Mouse (Mus musculus): ENCODE data around the gene Mef2a. TPM values are rescaled to one million over a fixed set of nuclear protein-coding genes. Genes with fewer than 3 reads are reported as not detected.

Gene Mef2a
- polyA plus RNA-seq, 1 experiment from 2014 or later: 144 TPM

- no peak overlapping the region for H3K27ac ChIP-seq (replicated peaks in 1 of 2; ENCODE audit: control insufficient read depth in 1 of 2, insufficient read depth in 1 of 2, low read depth in 2 of 2, low read length in 2 of 2)
- H3K4me1 ChIP-seq (ENCODE audit: control insufficient read depth in 2 of 2, insufficient read depth in 2 of 2, low read length in 2 of 2): 0 out of 4 replicates have a peak, but pooled peaks cover 0 to 7% of the 10 kb centered on the region in 2 experiments
- no peaks in the 10 kb centered on the region for H3K27me3 ChIP-seq (ENCODE audit: control insufficient read depth, insufficient read depth, low read length)
- WGBS: 74% methylated on average over 1 of the region's 1 CpGs
- peaks cover 7% of the 10 kb centered on the region; the same call in 1 of the 2 replicates for H3K36me3 ChIP-seq (ENCODE audit: control insufficient read depth, insufficient read depth, low read length)
- no peak overlapping the region for H3K9ac ChIP-seq (ENCODE audit: low read length)
- no peaks in the 10 kb centered on the region for H3K9me3 ChIP-seq (ENCODE audit: control insufficient read depth, low read length)
- H3K4me3 ChIP-seq (ENCODE audit: control insufficient read depth in 1 of 2, insufficient read depth in 1 of 2, low read depth in 1 of 2, low read length in 2 of 2): no peak overlapping the region
- ATAC-seq (ENCODE audit: insufficient number of reproducible peaks, insufficient read depth, low FRiP score, low read depth): no peak
- H3K4me2 ChIP-seq (ENCODE audit: low read length): no peak overlapping the region
Observed at GRCm38 (mm10) chr7:67320359-67320758, 52.3 kb downstream of the Mef2a start.

DNA sequence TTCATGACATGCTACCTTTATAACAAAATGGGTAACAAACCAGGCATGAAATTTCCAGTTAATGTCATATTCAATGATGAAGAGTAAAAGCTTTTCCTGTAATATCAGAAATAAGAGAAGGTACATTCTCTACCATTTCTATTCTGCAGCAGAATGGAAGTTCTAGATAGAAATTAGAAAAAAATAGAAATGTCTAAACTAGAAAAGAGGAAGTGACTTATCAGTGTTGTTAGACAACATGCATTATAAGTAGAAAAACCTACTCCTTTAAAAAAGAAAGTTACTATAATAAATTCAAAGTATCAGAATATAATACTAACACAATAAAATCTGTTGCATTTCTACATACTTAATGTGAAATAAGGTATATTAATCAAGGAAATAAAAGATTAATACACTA, 54.0 kb downstream of the Mef2a start:
- H3K36me3 ChIP-seq (ENCODE audit: control insufficient read depth, insufficient read depth, low read length): peaks cover 11% of the 10 kb centered on the region; the same call in 1 of the 2 replicates
- H3K4me2 ChIP-seq (ENCODE audit: low read length): no peak overlapping the region
- no peaks in the 10 kb centered on the region for H3K9me3 ChIP-seq (ENCODE audit: control insufficient read depth, low read length)
- no peak overlapping the region for H3K27ac ChIP-seq (replicated peaks in 1 of 2; ENCODE audit: control insufficient read depth in 1 of 2, insufficient read depth in 1 of 2, low read depth in 2 of 2, low read length in 2 of 2)
- 0 out of 4 replicates have a peak, but pooled peaks cover 0 to 7% of the 10 kb centered on the region in 2 experiments for H3K4me1 ChIP-seq (ENCODE audit: control insufficient read depth in 2 of 2, insufficient read depth in 2 of 2, low read length in 2 of 2)
- no peak for ATAC-seq (ENCODE audit: insufficient number of reproducible peaks, insufficient read depth, low FRiP score, low read depth)
- H3K9ac ChIP-seq (ENCODE audit: low read length): no peak overlapping the region
- H3K4me3 ChIP-seq (ENCODE audit: control insufficient read depth in 1 of 2, insufficient read depth in 1 of 2, low read depth in 1 of 2, low read length in 2 of 2): no peak overlapping the region
- no peaks in the 10 kb centered on the region for H3K27me3 ChIP-seq (ENCODE audit: control insufficient read depth, insufficient read depth, low read length)

DNA sequence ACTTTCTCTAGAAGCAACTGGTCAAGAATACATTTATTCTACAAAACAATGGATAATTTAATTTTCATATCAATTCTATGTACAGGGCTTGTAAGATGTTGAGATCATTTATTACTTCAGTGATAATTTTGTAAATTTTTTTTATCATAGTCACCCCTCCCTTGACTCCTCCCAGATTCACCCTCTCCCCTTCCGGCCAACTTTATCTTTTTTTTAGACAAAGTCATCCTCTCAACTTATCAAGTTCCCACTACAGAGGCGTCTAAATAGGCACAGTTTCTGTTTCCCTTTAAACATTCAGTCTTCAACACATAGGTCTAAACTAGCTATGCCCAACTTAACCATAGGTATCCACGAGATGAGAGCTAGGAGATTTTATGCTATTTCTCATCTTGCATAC, 59.5 kb downstream of the Mef2a start:
- Histone ChIP-seq H3K4me1 (ENCODE audit: control insufficient read depth in 2 of 2, insufficient read depth in 2 of 2, low read length in 2 of 2) (0 out of 4 replicates have a peak, but pooled peaks cover 0 to 6% of the 10 kb centered on the region in 2 experiments), H3K4me2 (ENCODE audit: low read length) (no peak overlapping the region), H3K9me3 (ENCODE audit: control insufficient read depth, low read length) (no peaks in the 10 kb centered on the region), H3K9ac (ENCODE audit: low read length) (no peak overlapping the region), H3K27ac (replicated peaks in 1 of 2; ENCODE audit: control insufficient read depth in 1 of 2, insufficient read depth in 1 of 2, low read depth in 2 of 2, low read length in 2 of 2) (no peak overlapping the region), H3K4me3 (ENCODE audit: control insufficient read depth in 1 of 2, insufficient read depth in 1 of 2, low read depth in 1 of 2, low read length in 2 of 2) (no peak overlapping the region), H3K36me3 (ENCODE audit: control insufficient read depth, insufficient read depth, low read length) (peaks cover 18% of the 10 kb centered on the region), H3K27me3 (ENCODE audit: control insufficient read depth, insufficient read depth, low read length) (no peaks in the 10 kb centered on the region)
- ATAC-seq (ENCODE audit: insufficient number of reproducible peaks, insufficient read depth, low FRiP score, low read depth): no peak
- WGBS: 54% methylated on average over 3 of the region's 3 CpGs

- H3K9ac ChIP-seq (ENCODE audit: low read length): no peak overlapping the region
- H3K4me3 ChIP-seq (ENCODE audit: control insufficient read depth in 1 of 2, insufficient read depth in 1 of 2, low read depth in 1 of 2, low read length in 2 of 2): no peak overlapping the region
- no peaks in the 10 kb centered on the region for H3K4me1 ChIP-seq (ENCODE audit: control insufficient read depth in 2 of 2, insufficient read depth in 2 of 2, low read length in 2 of 2)
- H3K27me3 ChIP-seq (ENCODE audit: control insufficient read depth, insufficient read depth, low read length): no peaks in the 10 kb centered on the region
- no peaks in the 10 kb centered on the region for H3K9me3 ChIP-seq (ENCODE audit: control insufficient read depth, low read length)
- H3K27ac ChIP-seq (replicated peaks in 1 of 2; ENCODE audit: control insufficient read depth in 1 of 2, insufficient read depth in 1 of 2, low read depth in 2 of 2, low read length in 2 of 2): no peak overlapping the region
- peaks cover 10% of the 10 kb centered on the region for H3K36me3 ChIP-seq (ENCODE audit: control insufficient read depth, insufficient read depth, low read length)
- no peak for ATAC-seq (ENCODE audit: insufficient number of reproducible peaks, insufficient read depth, low FRiP score, low read depth)
- H3K4me2 ChIP-seq (ENCODE audit: low read length): no peak overlapping the region
- WGBS: 85% methylated on average over 2 of the region's 2 CpGs
Observed at GRCm38 (mm10) chr7:67310151-67310550, 62.5 kb downstream of the Mef2a start.

- 80% methylated on average over 2 of the region's 2 CpGs for WGBS
Observed at GRCm38 (mm10) chr7:67308102-67308501, 64.6 kb downstream of the Mef2a start.

DNA sequence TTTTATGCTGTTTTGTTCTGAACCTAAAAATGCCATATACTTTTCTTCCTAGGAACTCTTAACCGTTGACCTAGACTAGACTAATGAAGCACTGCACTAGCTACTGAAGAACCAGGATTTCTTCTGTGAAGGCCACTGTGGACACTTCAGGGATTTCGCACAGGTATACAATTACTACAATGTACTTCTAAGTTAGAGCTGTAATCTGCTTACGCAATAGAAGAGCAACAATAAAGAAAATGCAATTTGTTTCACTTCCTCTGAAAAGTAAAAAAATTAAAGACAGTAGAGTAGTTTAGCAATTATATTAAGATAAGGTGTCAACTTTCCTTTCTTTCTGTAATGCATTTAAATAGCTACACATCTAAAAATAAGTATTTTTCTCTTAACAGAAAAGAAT, 65.6 kb downstream of the Mef2a start:
- no peak overlapping the region for H3K9ac ChIP-seq (ENCODE audit: low read length)
- no peak overlapping the region for H3K4me3 ChIP-seq (ENCODE audit: control insufficient read depth in 1 of 2, insufficient read depth in 1 of 2, low read depth in 1 of 2, low read length in 2 of 2)
- 94% methylated on average over 3 of the region's 3 CpGs for WGBS
- H3K36me3 ChIP-seq (ENCODE audit: control insufficient read depth, insufficient read depth, low read length): peaks cover 3% of the 10 kb centered on the region; the same call in 1 of the 2 replicates
- ATAC-seq (ENCODE audit: insufficient number of reproducible peaks, insufficient read depth, low FRiP score, low read depth): no peak
- no peaks in the 10 kb centered on the region for H3K4me1 ChIP-seq (ENCODE audit: control insufficient read depth in 2 of 2, insufficient read depth in 2 of 2, low read length in 2 of 2)
- H3K27ac ChIP-seq (replicated peaks in 1 of 2; ENCODE audit: control insufficient read depth in 1 of 2, insufficient read depth in 1 of 2, low read depth in 2 of 2, low read length in 2 of 2): no peak overlapping the region
- H3K4me2 ChIP-seq (ENCODE audit: low read length): no peak overlapping the region
- no peaks in the 10 kb centered on the region for H3K27me3 ChIP-seq (ENCODE audit: control insufficient read depth, insufficient read depth, low read length)
- no peaks in the 10 kb centered on the region for H3K9me3 ChIP-seq (ENCODE audit: control insufficient read depth, low read length)

More at GRCm38 (mm10) chr7:67308102-67308501, 64.6 kb downstream of the Mef2a start:
- no peaks in the 10 kb centered on the region for H3K9me3 ChIP-seq (ENCODE audit: control insufficient read depth, low read length)
- peaks cover 3% of the 10 kb centered on the region; the same call in 1 of the 2 replicates for H3K36me3 ChIP-seq (ENCODE audit: control insufficient read depth, insufficient read depth, low read length)
- H3K4me2 ChIP-seq (ENCODE audit: low read length): no peak overlapping the region
- no peak overlapping the region for H3K4me3 ChIP-seq (ENCODE audit: control insufficient read depth in 1 of 2, insufficient read depth in 1 of 2, low read depth in 1 of 2, low read length in 2 of 2)
- ATAC-seq (ENCODE audit: insufficient number of reproducible peaks, insufficient read depth, low FRiP score, low read depth): no peak
- H3K4me1 ChIP-seq (ENCODE audit: control insufficient read depth in 2 of 2, insufficient read depth in 2 of 2, low read length in 2 of 2): no peaks in the 10 kb centered on the region
- no peak overlapping the region for H3K27ac ChIP-seq (replicated peaks in 1 of 2; ENCODE audit: control insufficient read depth in 1 of 2, insufficient read depth in 1 of 2, low read depth in 2 of 2, low read length in 2 of 2)
- H3K27me3 ChIP-seq (ENCODE audit: control insufficient read depth, insufficient read depth, low read length): no peaks in the 10 kb centered on the region
- H3K9ac ChIP-seq (ENCODE audit: low read length): no peak overlapping the region

DNA sequence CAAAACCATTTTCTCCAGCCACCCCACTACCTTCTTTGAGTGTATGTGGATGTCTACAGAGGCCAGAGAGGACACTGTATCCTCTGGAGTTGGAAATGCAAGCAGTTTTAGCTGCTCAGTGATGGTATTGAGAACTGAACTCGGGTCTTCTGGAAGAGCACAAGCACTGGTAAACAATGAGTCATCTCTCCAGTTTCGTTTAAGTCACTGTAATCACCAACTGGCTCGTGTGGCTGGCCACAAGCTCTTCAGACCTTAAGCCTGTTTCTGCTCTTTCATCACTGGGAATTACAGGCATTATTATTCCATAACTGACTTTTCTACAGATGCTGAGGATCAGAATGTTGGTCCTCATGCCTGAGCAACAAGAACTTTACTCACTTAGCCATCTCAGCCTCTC, 67.7 kb downstream of the Mef2a start:
- 47% methylated on average over 3 of the region's 3 CpGs for WGBS
- Histone ChIP-seq H3K27me3 (ENCODE audit: control insufficient read depth, insufficient read depth, low read length) (no peaks in the 10 kb centered on the region), H3K9me3 (ENCODE audit: control insufficient read depth, low read length) (no peaks in the 10 kb centered on the region), H3K27ac (replicated peaks in 1 of 2; ENCODE audit: control insufficient read depth in 1 of 2, insufficient read depth in 1 of 2, low read depth in 2 of 2, low read length in 2 of 2) (no peak overlapping the region), H3K4me1 (ENCODE audit: control insufficient read depth in 2 of 2, insufficient read depth in 2 of 2, low read length in 2 of 2) (no peaks in the 10 kb centered on the region), H3K9ac (ENCODE audit: low read length) (no peak overlapping the region), H3K4me2 (ENCODE audit: low read length) (no peak overlapping the region), H3K4me3 (ENCODE audit: control insufficient read depth in 1 of 2, insufficient read depth in 1 of 2, low read depth in 1 of 2, low read length in 2 of 2) (no peak overlapping the region), H3K36me3 (ENCODE audit: control insufficient read depth, insufficient read depth, low read length) (no peaks in the 10 kb centered on the region)
- ATAC-seq (ENCODE audit: insufficient number of reproducible peaks, insufficient read depth, low FRiP score, low read depth): no peak

GRCm38 (mm10) chr7:67296419-67296818, 76.2 kb downstream of the Mef2a start:
- Histone ChIP-seq H3K27ac (replicated peaks in 1 of 2; ENCODE audit: control insufficient read depth in 1 of 2, insufficient read depth in 1 of 2, low read depth in 2 of 2, low read length in 2 of 2) (no peak overlapping the region), H3K27me3 (ENCODE audit: control insufficient read depth, insufficient read depth, low read length) (no peaks in the 10 kb centered on the region), H3K9ac (ENCODE audit: low read length) (no peak overlapping the region), H3K4me1 (ENCODE audit: control insufficient read depth in 2 of 2, insufficient read depth in 2 of 2, low read length in 2 of 2) (no peaks in the 10 kb centered on the region), H3K4me3 (ENCODE audit: control insufficient read depth in 1 of 2, insufficient read depth in 1 of 2, low read depth in 1 of 2, low read length in 2 of 2) (no peak overlapping the region), H3K36me3 (ENCODE audit: control insufficient read depth, insufficient read depth, low read length) (peaks cover 13% of the 10 kb centered on the region), H3K9me3 (ENCODE audit: control insufficient read depth, low read length) (no peaks in the 10 kb centered on the region), H3K4me2 (ENCODE audit: low read length) (no peak overlapping the region)
- ATAC-seq (ENCODE audit: insufficient number of reproducible peaks, insufficient read depth, low FRiP score, low read depth): no peak
- WGBS: 85% methylated on average over 1 of the region's 1 CpGs
